Mouse (Mus musculus) lung, postnatal 0 days (tissue): ENCODE data around the gene Comtd1. TPM values are rescaled to one million over a fixed set of nuclear protein-coding genes. Genes with fewer than 3 reads are reported as not detected.

Experiments
- ATAC-seq: fragments of 200-750 bp; cut with Nextera tagmentation; 2 replicates; pipeline ENCODE4 v1.8.0; 2017; ENCODE audit warnings: moderate library complexity
- DNase-seq: peaks from one replicate; pipeline ENCODE4 v3.0.0-alpha.2; 2016; ENCODE audit warnings: low spot score
- H3K27ac ChIP-seq: fragments of 300-500 bp; sonication (generic); 2 replicates; pipeline ENCODE4 v1.5.1; 2014; ENCODE audit warnings: antibody characterized with exemption, mild to moderate bottlenecking, low read length, mixed read lengths
- H3K27me3 ChIP-seq: fragments of 300-500 bp; sonication (generic); replicated peaks from 2 replicates; pipeline ENCODE4 v1.6.1; 2014; ENCODE audit warnings: low read length, mixed read lengths; ENCODE audit not compliant: insufficient read depth
- H3K36me3 ChIP-seq: fragments of 300-500 bp; sonication (generic); 2 replicates; pipeline ENCODE4 v1.6.1; 2014; ENCODE audit warnings: low read length, mixed read lengths; ENCODE audit not compliant: insufficient read depth
- H3K4me1 ChIP-seq: fragments of 300-500 bp; sonication (generic); 2 replicates; pipeline ENCODE4 v1.6.1; 2014; ENCODE audit warnings: antibody characterized with exemption, low read depth, low read length, mixed read lengths; ENCODE audit not compliant: insufficient read depth
- H3K4me2 ChIP-seq: fragments of 300-500 bp; sonication (generic); replicated peaks from 2 replicates; pipeline ENCODE4 v1.6.1; 2014; ENCODE audit warnings: low read depth, mild to moderate bottlenecking, low read length, moderate library complexity, mixed read lengths
- H3K4me3 ChIP-seq: fragments of 300-500 bp; sonication (generic); 2 replicates; pipeline ENCODE4 v1.5.1; 2014; ENCODE audit warnings: low read depth, low read length
- H3K9ac ChIP-seq: fragments of 300-500 bp; sonication (generic); replicated peaks from 2 replicates; pipeline ENCODE4 v1.6.1; 2014; ENCODE audit warnings: low read depth, mild to moderate bottlenecking
- H3K9me3 ChIP-seq: fragments of 300-500 bp; sonication (generic); 2 replicates; pipeline ENCODE4 v1.6.1; 2016; ENCODE audit warnings: low read length, mixed read lengths
- CTCF ChIP-seq: IDR thresholded peaks from 2 replicates; pipeline ENCODE4 v1.5.1; 2016; ENCODE audit warnings: antibody characterized with exemption, mild to moderate bottlenecking
- EP300 ChIP-seq: IDR thresholded peaks from 2 replicates; pipeline ENCODE4 v1.6.1; 2016; ENCODE audit warnings: antibody characterized with exemption, mild to moderate bottlenecking, control low read depth
- WGBS: fragments of 180-500 bp; shearing (Covaris S2); extraction: QIAGEN DNeasy Blood & Tissue Kit; methylation state at CpG from one replicate; pipeline ENCODE4 v1.1.7; 2014; 5-methylcytosine and 5-hydroxymethylcytosine counted together
- polyA plus RNA-seq: library from polyadenylated mRNA; unstranded; fragments of >200 nt; fragmentation: Nextera tagmentation; extraction: Ambion mirVana; gene quantifications from 2 replicates; pipeline ENCODE4 v1.2.1, GENCODE M21; 2015

Gene Comtd1
- polyA plus RNA-seq, 1 experiment from 2014 or later = 13.0 TPM

DNA sequence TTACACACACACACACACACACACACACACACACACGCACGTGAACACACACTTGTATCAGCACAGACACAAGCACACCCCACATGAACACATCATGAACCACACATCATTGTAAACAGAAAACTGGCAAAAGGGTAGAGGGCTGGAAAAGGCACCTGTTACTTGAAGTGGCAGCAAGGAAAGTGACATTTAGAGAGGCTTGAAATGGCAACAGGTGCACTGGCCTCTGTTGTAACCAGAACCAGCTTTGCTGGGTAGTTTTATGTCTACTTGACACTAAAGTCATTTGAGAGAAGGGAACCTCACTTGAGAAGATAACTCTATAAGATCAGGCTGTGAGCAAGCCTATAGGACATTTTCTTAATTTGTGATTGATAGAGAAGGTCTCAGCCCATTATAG lies 39.4 kb downstream of the Comtd1 start:
- TF ChIP-seq CTCF (no peak), EP300 (no peak)
- Histone ChIP-seq H3K27ac (no peak overlapping the region), H3K4me3 (no peak overlapping the region), H3K27me3 (no peaks in the 10 kb centered on the region), H3K36me3 (no peaks in the 10 kb centered on the region), H3K4me1 (no peaks in the 10 kb centered on the region), H3K9ac (no peak overlapping the region), H3K4me2 (no peak overlapping the region), H3K9me3 (no peaks in the 10 kb centered on the region)
- whole genome bisulfite sequencing = 88% methylated on average over 2 of the region's 2 CpGs
- ATAC-seq (no peak), DNase-seq (no peak)

DNA sequence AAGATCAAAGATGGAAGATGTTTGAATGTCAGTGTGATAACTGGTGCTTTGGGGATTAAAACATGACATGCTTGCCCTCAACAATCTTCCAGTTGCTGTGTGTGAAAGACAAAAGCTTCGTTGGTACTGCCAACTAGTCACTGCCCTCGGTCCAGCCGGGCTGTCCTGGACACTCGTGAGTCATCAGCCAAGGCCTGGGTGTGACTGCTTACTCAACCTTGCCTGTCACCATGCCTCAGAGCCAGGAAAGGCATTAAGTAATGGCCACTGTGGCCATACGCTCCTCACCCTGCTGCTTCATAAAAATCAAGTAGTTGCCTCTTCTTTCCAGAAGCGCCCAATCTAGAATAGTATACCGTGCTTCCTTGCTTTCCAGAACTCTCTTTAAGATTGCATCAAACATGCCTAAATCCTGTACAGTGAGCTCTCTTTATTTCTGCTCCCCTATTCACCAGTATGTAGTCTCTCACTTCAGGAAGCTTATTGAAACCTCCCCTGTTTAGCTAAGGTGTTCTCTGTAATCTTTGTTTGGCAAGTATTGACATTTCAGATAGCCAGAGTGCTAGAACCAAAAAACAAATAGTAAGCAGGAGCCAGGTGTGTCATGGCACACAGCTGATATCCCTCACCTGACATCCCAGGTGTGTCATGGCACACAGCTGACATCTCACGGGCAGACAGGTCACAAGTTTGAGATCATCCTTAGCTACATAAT lies 40.4 kb downstream of the Comtd1 start:
- no peaks in the 10 kb centered on the region for H3K4me1 ChIP-seq
- no peaks in the 10 kb centered on the region for H3K36me3 ChIP-seq
- H3K4me2 ChIP-seq = no peak overlapping the region
- TF ChIP-seq CTCF (no peak), EP300 (no peak)
- WGBS = 54% methylated on average over 8 of the region's 8 CpGs
- DNase-seq (peak; percentile 63), ATAC-seq (peak; percentile 72)
- H3K9me3 ChIP-seq = no peaks in the 10 kb centered on the region
- no peak overlapping the region for H3K9ac ChIP-seq
- H3K27ac ChIP-seq = 0 out of 2 replicates have a peak overlapping the region, but pooled peaks have one; percentile 1
- no peak overlapping the region for H3K4me3 ChIP-seq
- H3K27me3 ChIP-seq = no peaks in the 10 kb centered on the region

DNA sequence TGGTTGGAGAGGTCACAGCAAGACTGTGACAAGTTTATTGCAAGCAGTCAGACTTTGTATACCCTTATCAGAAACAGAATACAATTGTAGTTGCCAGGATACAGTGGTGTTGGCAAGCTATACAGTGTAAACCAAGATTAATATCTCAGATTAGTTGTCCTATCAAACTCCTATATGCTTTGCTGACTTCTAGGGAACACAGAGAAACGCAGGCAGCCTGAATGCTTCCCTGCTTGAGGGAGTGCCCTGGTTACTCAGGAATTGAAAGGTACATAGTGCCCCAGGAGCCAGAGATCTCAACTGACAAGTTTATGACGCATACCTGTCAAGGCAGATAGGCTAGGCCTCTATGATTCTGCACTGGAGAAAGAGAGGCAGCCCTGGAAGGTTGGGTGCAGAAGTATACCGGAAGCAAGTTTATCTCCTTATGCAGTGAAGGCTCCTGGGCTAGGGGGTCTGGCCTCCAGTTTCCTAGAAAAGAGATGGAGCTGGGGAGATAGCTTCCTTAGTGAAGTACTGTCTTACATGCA lies 42.1 kb downstream of the Comtd1 start:
- H3K27me3 ChIP-seq = no peaks in the 10 kb centered on the region
- H3K4me3 ChIP-seq = no peak overlapping the region
- DNase-seq (peak; percentile 48), ATAC-seq (peak; percentile 73)
- TF ChIP-seq EP300 (no peak), CTCF (no peak)
- 63% methylated on average over 3 of the region's 3 CpGs for WGBS
- H3K27ac ChIP-seq = no peak overlapping the region
- H3K4me1 ChIP-seq = no peaks in the 10 kb centered on the region
- no peaks in the 10 kb centered on the region for H3K36me3 ChIP-seq
- H3K4me2 ChIP-seq = no peak overlapping the region
- no peak overlapping the region for H3K9ac ChIP-seq
- no peaks in the 10 kb centered on the region for H3K9me3 ChIP-seq

- DNase-seq (no peak), ATAC-seq (no peak)
- H3K36me3 ChIP-seq = no peaks in the 10 kb centered on the region
- no peak overlapping the region for H3K27ac ChIP-seq
- WGBS = 44% methylated on average over 2 of the region's 2 CpGs
- no peaks in the 10 kb centered on the region for H3K4me1 ChIP-seq
- H3K9ac ChIP-seq = no peak overlapping the region
- H3K27me3 ChIP-seq = no peaks in the 10 kb centered on the region
- no peaks in the 10 kb centered on the region for H3K9me3 ChIP-seq
- no peak overlapping the region for H3K4me2 ChIP-seq
- no peak for TF ChIP-seq CTCF
- no peak for TF ChIP-seq EP300
- no peak overlapping the region for H3K4me3 ChIP-seq
These were observed 42.6 kb downstream of the Comtd1 start for GRCm38 (mm10) chr14:21806203-21806602.

DNA sequence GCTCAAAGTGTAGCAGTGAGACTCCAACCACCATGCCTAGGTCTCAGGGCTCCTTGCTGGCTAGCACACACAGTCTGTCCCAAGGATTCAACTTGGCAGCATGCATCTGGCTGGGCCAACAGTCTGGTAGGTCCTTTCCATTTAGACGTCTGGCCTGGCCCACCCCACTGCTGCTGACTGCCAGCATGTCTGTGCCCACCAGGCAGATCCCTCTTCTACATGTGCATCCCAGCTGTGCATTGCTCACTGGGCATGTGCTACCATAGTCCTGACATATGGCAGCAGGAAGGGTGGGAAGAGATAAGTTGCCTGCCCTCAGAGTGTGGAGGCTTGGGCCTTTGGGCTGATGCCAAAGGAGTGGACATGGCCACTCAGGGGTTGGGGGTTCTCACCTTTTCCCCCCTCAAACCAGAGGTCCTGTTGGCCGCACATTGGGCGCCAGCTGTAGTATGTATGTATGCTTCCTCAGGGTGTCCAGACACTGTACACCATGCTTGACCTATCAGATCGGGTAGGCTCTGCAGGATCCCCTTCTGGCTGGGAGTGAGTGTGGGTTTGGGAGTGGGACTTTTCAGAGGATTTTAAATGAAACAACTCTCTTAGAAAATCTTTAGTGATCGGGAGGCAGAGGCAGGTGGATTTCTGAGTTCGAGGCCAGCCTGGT lies 46.1 kb downstream of the Comtd1 start:
- Histone ChIP-seq H3K9ac (no peak overlapping the region), H3K36me3 (no peaks in the 10 kb centered on the region), H3K27me3 (no peaks in the 10 kb centered on the region), H3K9me3 (no peaks in the 10 kb centered on the region), H3K27ac (no peak overlapping the region), H3K4me2 (no peak overlapping the region), H3K4me3 (no peak overlapping the region), H3K4me1 (no peaks in the 10 kb centered on the region)
- ATAC-seq = no peak
- whole genome bisulfite sequencing = 95% methylated on average over 6 of the region's 6 CpGs
- DNase-seq = no peak
- no peak for TF ChIP-seq EP300
- no peak for TF ChIP-seq CTCF

- TF ChIP-seq EP300 (no peak), CTCF (no peak)
- no peak overlapping the region for H3K9ac ChIP-seq
- DNase-seq (no peak), ATAC-seq (no peak)
- WGBS = 65% methylated on average over 7 of the region's 7 CpGs
- H3K4me3 ChIP-seq = no peak overlapping the region
- no peaks in the 10 kb centered on the region for H3K27me3 ChIP-seq
- H3K36me3 ChIP-seq = no peaks in the 10 kb centered on the region
- H3K27ac ChIP-seq = no peak overlapping the region
- no peaks in the 10 kb centered on the region for H3K4me1 ChIP-seq
- H3K9me3 ChIP-seq = no peaks in the 10 kb centered on the region
- H3K4me2 ChIP-seq = no peak overlapping the region
These were observed 47.2 kb downstream of the Comtd1 start for GRCm38 (mm10) chr14:21801624-21802023.
